Mouse (Mus musculus): ENCODE results near the gene Tnrc18.
"Not testable (repeated sequence)": the region's sequence is repeated elsewhere in the genome, so short reads cannot be mapped to it uniquely, and the experiment has no call there.

Gene Tnrc18

DNA sequence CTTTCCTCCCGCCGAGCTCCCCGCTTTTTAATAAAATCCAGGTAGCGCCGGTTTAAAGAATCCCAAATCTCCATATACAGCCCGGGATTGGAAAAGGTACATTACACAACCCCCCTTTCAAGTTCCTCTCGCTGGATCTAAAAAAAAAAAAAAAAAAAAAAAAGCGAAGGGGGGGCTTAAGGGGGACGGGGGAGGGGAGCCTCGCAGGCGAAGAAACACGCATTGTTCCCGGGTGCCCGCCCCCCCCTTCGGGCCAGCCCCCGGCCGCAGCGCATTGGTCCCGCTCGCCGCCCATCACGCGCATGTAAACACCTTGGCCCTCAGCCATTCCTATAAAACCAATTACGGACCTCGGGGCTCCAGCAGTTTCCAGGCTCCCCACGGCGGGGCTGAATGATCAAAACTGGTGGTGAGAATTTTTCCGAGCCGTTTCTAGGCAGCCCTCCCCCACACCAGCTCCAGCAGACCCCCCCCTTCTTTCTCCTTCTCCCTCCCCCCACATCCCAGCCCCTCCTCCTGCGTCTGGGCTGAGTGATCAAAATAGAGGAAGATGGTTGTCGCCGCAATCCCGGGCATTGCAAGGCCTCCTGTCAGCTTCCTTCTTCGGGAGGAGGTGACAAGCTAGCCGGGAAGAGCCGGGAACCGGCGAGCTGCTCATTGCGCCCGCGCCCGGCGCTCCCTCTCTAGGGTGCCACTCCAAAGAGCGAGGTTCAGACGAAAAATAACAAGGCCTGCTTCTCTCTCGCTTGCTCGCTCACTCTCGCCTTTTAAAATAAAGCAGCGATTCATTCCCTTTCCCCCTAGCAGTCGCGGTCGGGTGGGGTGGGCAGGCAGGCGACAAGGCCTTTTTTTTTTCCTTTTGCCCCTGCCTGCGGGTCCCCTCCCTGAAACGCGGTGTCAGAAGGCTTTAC is at the start of gene Tnrc18:
Gene Tnrc18, minus strand, starts transcription at position 139 of the 911 bp plus-strand sequence.
- DNase-seq (ENCODE audit: low spot score in 2 of 2) = peak; percentile 99

DNA sequence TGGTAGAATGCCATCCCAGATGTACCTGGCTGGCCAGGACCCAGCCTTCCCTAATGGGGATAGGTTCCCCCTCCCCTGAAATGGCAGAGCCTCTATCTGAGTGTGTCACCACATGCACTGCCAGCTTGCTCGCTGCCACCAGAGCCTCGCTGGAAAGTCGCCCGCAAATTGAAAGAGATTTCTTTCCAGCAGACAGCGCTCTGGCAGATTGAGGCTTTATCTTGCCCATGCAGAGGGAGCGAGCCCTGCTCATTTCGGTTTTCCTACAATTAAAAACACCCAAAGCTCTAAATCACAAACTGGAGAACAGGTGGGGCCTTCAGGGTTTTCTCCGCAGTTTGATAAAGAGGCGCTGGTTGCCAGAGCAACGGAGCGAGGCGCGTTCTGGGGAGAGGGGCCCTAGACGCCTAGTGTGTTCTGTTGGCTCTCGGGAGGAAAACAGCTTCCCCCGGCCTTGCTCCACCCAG is 40.3 kb upstream of the Tnrc18 start:
- no peak for DNase-seq (ENCODE audit: low spot score in 2 of 2)

GRCm38 (mm10) chr5:142856408-142856807 is 38.9 kb upstream of the Tnrc18 start:
- DNase-seq (ENCODE audit: low spot score in 2 of 2) = no peak

DNA sequence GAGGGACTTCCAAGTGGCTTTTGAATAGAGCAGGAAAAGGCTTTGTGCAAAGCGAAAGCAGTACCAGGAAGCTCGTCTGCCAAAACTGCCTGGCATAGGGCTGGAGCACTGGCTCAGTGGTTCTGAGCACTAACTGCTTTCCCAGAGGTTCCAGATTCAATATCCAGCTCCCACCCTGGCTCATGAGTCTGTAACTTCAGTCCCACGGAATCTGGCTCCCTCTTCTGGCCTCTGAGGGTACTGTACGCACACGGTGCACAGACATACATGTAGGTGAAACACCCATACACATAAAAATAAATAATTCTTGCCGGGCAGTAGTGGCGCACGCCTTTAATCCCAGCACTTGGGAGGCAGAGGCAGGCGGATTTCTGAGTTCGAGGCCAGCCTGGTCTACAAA is 37.4 kb upstream of the Tnrc18 start:
- no peak for DNase-seq (ENCODE audit: low spot score in 2 of 2)

- DNase-seq (ENCODE audit: low spot score in 2 of 2) = no peak
Measured at GRCm38 (mm10) chr5:142853585-142853984, 36.1 kb upstream of the Tnrc18 start.

DNA sequence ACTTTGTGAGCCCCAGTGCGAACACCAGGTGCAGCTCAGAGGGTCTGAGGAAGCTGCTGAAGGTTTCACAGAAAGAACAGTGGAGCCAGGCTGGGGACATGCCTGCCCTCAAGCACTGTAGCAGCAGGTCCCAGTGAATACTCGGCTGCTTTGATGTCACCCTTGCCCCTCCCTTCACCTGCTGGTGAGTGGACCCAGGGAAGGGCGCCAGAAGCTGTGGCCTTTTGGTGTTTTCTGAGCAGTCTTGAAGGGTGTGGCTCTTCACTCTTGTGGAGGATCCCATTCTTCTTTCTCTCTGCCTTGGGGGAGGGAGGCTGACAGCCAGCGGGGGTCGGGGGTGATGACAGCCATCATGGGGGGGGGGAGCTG is 34.2 kb upstream of the Tnrc18 start:
- DNase-seq (ENCODE audit: low spot score in 2 of 2) = no peak

DNA sequence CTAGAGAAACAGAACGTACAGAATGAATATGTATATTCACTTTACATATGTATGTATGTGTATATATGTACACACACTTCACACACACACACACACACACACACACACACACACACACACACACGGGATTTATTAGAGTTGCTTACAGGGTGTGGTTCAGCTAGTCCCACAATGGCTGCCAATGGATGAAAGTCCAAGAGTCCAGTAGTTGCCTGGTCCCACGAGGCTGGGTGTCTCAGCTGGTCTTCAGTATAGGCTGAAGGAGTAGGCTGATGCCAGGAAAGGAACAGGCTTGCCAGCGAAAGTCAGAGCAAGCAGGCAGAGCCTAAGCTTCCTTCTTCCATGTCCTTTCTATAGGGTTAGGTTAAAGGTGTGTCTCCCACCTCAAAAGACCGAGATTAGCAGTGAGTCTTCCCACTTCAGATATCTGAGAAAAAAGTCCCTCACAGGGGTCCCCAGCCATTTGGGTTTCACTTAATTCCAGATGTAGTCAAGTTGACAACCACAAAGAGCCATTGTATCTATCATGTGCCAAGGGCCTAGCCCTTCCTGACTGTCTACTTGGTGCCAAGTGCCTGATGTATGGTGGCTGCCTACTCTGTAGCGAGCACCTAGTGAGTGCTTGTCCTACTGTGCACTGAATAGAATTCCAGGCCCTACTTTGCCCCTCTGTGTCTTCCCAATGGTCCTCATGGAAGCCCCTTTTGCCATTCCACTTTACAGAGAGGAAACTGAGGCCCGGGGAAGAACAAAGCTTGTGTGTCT is 33.6 kb upstream of the Tnrc18 start:
- DNase-seq (ENCODE audit: low spot score in 2 of 2) = no peak

- no peak for DNase-seq (ENCODE audit: low spot score in 2 of 2)
Measured at GRCm38 (mm10) chr5:142850476-142850875, 33.0 kb upstream of the Tnrc18 start.

- no peak for DNase-seq (ENCODE audit: low spot score in 2 of 2)
Measured at GRCm38 (mm10) chr5:142848911-142849310, 31.4 kb upstream of the Tnrc18 start.

- DNase-seq (ENCODE audit: low spot score in 2 of 2) = no peak
Measured at GRCm38 (mm10) chr5:142848149-142848548, 30.7 kb upstream of the Tnrc18 start.

- no peak for DNase-seq (ENCODE audit: low spot score in 2 of 2)
Measured at GRCm38 (mm10) chr5:142844467-142844866, 27.0 kb upstream of the Tnrc18 start.

DNA sequence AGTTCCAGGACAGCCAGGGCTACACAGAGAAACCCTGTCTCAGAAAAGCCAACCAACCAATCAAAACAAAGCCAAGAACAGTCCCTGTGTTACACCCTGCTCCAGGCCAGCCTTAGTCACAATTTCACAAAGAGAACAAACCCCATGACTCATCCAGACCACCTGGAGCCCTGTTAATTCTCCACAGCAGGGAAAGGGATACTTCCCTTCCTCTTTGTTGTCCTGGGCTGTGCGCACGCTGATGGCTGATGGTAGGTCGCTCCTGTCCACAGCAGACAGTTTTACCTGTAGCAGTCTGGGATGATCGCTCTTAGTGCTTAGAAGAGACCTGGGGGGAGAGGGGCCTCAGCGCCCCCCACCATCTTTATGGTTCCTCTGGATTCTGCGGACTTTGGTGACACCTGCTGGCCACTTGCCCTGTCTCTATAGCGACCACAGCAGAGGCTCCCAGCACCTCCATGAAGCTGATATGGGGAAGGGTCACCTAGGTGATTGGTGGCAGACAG is 24.7 kb upstream of the Tnrc18 start:
- peak in 1 of 2 experiments; percentile 24 for DNase-seq (ENCODE audit: low spot score in 2 of 2)

GRCm38 (mm10) chr5:142841372-142842136 is 24.1 kb upstream of the Tnrc18 start:
- DNase-seq (ENCODE audit: low spot score in 2 of 2) = peak in 1 of 2 experiments; percentile 25

DNA sequence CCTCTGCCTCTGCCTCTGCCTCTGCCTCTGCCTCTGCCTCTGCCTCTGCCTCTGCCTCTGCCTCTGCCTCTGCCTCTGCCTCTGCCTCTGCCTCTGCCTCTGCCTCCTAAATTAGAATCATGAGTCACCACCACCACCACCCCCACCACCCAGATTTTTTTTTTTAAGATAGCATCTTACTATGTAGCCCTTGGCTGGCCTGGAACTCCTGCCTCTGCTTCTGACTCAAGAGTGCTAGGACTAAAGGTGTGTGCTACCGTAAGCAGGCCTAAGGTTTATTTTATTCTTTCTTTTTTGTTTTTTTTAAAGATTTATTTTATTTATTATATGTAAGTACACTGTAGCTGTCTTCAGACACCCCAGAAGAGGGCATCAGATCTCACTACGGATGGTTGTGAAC is 20.0 kb upstream of the Tnrc18 start:
- not testable (repeated sequence) for DNase-seq (ENCODE audit: low spot score in 2 of 2)

DNA sequence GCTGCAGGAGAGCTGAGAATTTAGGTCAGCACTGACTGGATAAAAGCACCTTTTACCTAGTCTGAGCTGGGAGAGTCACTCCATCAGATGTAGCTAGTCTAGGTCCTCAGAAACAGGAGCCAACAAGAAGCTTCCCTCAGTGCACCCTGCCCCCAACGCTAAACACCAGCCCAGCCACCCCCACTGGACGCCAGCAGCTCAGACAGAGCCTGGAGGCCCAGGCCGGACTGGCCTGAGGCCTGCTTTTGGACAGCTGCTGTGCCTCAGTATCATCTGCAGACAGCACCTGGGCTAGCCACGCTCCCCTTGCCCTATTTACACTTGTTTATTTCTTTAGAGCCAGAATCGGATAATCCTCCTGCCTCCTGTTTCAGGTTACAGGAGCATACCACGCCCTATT is 19.4 kb upstream of the Tnrc18 start:
- peak in 1 of 2 experiments; percentile 26 for DNase-seq (ENCODE audit: low spot score in 2 of 2)

- no peak for DNase-seq (ENCODE audit: low spot score in 2 of 2)
Measured at GRCm38 (mm10) chr5:142833646-142834438, 16.4 kb upstream of the Tnrc18 start.

DNA sequence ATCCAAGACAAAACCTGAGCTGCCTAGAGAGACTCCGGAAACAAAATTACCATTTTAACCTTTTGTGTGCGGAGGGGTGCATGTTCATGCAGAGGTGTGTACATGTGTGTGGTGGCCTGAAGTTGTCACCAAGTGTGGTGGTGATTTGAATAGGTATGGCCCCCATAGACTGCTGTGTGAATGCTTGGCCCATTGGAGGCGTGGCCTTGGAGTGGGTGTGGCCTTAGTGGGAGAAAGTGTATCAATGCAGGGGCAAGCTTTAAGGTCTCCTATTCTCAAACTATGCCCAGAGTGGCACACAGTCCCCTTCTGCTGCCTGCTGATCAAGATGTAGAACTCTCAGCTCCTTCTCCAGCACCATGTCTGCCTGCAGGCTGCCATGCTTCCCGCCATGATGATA is 8.7 kb upstream of the Tnrc18 start:
- no peak for DNase-seq (ENCODE audit: low spot score in 2 of 2)

DNA sequence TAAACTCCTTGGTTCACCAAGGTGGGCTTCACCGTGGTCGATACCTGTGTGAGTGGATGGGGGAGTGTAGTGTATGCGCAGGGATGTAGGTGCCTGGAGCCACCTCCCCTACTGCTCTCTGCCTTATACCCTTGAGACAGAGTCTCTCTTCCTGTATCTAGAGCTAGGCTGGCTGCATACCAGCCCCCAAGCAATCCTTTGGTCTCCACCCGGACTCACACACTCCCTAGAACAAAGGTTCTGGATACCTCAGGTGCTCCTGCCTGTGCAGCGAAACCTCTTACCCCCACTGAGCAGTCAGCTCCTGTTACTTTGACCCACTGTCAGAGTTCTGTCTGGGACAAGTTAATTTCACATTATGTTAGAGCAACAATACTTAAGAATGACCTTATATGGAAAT is 8.2 kb upstream of the Tnrc18 start:
- no peak for DNase-seq (ENCODE audit: low spot score in 2 of 2)

DNA sequence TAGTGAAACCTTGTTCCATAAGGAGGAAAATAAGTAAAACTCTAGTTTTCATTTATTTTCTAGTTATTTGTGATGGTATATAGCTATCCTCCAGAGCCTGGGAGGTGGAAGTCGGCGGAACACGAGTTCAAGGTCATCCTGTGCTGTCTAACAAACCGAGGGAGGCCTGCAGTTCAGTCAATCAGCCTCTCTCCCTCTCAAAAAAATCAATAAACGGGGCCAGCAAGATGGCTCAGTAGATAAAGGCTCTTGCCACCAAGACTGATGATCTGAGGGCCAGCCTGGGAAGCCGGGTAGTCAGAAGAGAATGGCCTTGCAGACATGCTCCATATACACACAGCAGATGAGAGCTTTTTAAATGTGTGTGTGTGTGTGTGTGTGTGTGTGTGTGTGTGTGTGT is 6.6 kb upstream of the Tnrc18 start:
- DNase-seq (ENCODE audit: low spot score in 2 of 2) = no peak

DNA sequence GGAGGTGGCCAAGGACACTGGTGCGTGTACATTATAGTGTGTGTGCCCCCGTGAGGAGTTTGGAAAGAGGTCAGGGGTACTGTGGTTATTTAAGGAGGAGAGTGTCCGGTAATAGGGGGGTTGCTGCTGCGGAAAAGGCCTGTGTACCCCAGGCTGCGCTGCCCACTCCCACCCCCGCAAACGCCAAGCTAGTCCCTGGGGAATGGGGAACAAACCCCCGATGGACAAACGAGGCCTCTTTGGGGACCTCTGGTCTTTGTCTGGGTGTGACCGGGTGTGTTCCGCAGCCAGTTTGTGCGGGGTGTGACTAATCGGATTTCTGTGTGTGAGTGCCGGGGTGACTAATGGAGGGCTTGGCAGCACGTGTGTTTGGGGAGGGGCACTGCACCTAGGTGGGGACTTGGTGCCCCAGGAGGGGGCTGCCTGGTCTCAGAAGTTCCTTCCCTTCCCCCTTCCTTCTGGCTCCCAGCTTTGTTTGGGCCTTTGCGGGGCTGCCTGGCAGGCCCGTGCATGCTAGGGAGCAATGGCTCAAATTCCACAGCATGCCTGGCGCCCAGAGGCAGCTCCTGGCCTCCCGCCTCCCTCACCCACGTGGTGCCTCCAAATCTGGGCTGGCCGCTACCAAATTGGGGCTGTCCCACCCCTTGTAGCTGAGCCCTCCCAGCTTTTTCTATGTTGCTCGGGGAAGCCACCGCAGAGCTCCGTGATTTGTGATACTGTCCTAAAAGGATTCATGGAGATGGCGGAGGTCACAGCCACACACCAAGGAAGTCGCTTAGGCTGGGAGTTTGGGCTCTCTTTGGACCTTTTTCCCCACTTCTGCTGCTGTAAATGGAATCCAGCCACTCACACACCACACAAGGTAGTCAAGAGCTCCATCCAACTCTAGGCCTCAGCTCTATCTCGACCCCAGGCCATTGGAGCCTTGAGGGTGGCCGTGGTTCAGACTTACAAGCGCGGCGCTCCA is 5.9 kb upstream of the Tnrc18 start:
- peak; percentile 93 to 94 for DNase-seq (ENCODE audit: low spot score in 2 of 2)

Measured in urinary bladder, postnatal 4 days (tissue).